Mouse (Mus musculus): ENCODE measurements at regions not wholly inside any gene's neighbourhood (a gene's known extent, or its start where the extent isn't known, plus 50 kb on each side); places are given as distances from the start of the nearest gene placed in this dataset.

- Histone ChIP-seq H3K27ac (ENCODE audit: low read length) (no peak overlapping the region), H3K4me1 (ENCODE audit: control insufficient read depth, insufficient read depth, low read length) (no peaks in the 10 kb centered on the region), H3K4me2 (ENCODE audit: low read depth, low read length) (no peak overlapping the region), H3K36me3 (ENCODE audit: control insufficient read depth, insufficient read depth, low read length) (no peaks in the 10 kb centered on the region), H3K4me3 (replicated peaks; ENCODE audit: low read length) (no peak overlapping the region), H3K27me3 (ENCODE audit: control insufficient read depth, insufficient read depth, low read length) (no peaks in the 10 kb centered on the region), H3K9me3 (replicated peaks; ENCODE audit: control insufficient read depth, low read length) (no peaks in the 10 kb centered on the region), H3K9ac (ENCODE audit: low read length) (no peak overlapping the region)
- WGBS: 53% methylated on average over 4 of the region's 4 CpGs
- 0 out of 2 replicates have a peak, but pooled peaks have one; percentile 17 for ATAC-seq (ENCODE audit: insufficient read depth, low FRiP score)
Observed at GRCm38 (mm10) chr11:63533555-63534200, 388.4 kb downstream of the Hs3st3b1 start.

GRCm38 (mm10) chr11:63537693-63538092 lies 384.4 kb downstream of the Hs3st3b1 start:
- Histone ChIP-seq H3K9me3 (replicated peaks; ENCODE audit: control insufficient read depth, low read length) (no peaks in the 10 kb centered on the region), H3K9ac (ENCODE audit: low read length) (no peak overlapping the region), H3K36me3 (ENCODE audit: control insufficient read depth, insufficient read depth, low read length) (no peaks in the 10 kb centered on the region), H3K4me2 (ENCODE audit: low read depth, low read length) (no peak overlapping the region), H3K4me3 (replicated peaks; ENCODE audit: low read length) (no peak overlapping the region), H3K4me1 (ENCODE audit: control insufficient read depth, insufficient read depth, low read length) (no peaks in the 10 kb centered on the region), H3K27ac (ENCODE audit: low read length) (no peak overlapping the region), H3K27me3 (ENCODE audit: control insufficient read depth, insufficient read depth, low read length) (no peaks in the 10 kb centered on the region)
- no peak for ATAC-seq (ENCODE audit: insufficient read depth, low FRiP score)
- 83% methylated on average over 3 of the region's 3 CpGs for WGBS

- Histone ChIP-seq H3K4me1 (ENCODE audit: control insufficient read depth, insufficient read depth, low read length) (peaks cover 5% of the 10 kb centered on the region; the same call in 1 of the 2 replicates), H3K4me2 (ENCODE audit: low read depth, low read length) (no peak overlapping the region), H3K36me3 (ENCODE audit: control insufficient read depth, insufficient read depth, low read length) (no peaks in the 10 kb centered on the region), H3K27me3 (ENCODE audit: control insufficient read depth, insufficient read depth, low read length) (no peaks in the 10 kb centered on the region), H3K9ac (ENCODE audit: low read length) (no peak overlapping the region), H3K9me3 (replicated peaks; ENCODE audit: control insufficient read depth, low read length) (no peaks in the 10 kb centered on the region), H3K4me3 (replicated peaks; ENCODE audit: low read length) (no peak overlapping the region), H3K27ac (ENCODE audit: low read length) (peak overlapping the region; percentile 38)
- WGBS: 57% methylated on average over 7 of the region's 7 CpGs
- peak; percentile 81; the same call in 1 of the 2 replicates for ATAC-seq (ENCODE audit: insufficient read depth, low FRiP score)
Observed at GRCm38 (mm10) chr11:63543971-63544696, 378.0 kb downstream of the Hs3st3b1 start.

- 0 out of 2 replicates have a peak overlapping the region, but pooled peaks have one; percentile 4 for H3K27ac ChIP-seq (ENCODE audit: low read length)
- H3K27me3 ChIP-seq (ENCODE audit: control insufficient read depth, insufficient read depth, low read length): no peaks in the 10 kb centered on the region
- no peak overlapping the region for H3K4me3 ChIP-seq (replicated peaks; ENCODE audit: low read length)
- WGBS: 29% methylated on average over 7 of the region's 7 CpGs
- peaks cover 5% of the 10 kb centered on the region; the same call in 1 of the 2 replicates for H3K4me1 ChIP-seq (ENCODE audit: control insufficient read depth, insufficient read depth, low read length)
- H3K9me3 ChIP-seq (replicated peaks; ENCODE audit: control insufficient read depth, low read length): no peaks in the 10 kb centered on the region
- peak; percentile 47; the same call in 1 of the 2 replicates for ATAC-seq (ENCODE audit: insufficient read depth, low FRiP score)
- H3K4me2 ChIP-seq (ENCODE audit: low read depth, low read length): no peak overlapping the region
- H3K9ac ChIP-seq (ENCODE audit: low read length): no peak overlapping the region
- no peaks in the 10 kb centered on the region for H3K36me3 ChIP-seq (ENCODE audit: control insufficient read depth, insufficient read depth, low read length)
Observed at GRCm38 (mm10) chr11:63545516-63545915, 376.6 kb downstream of the Hs3st3b1 start.

GRCm38 (mm10) chr11:63560466-63560865 lies 361.6 kb downstream of the Hs3st3b1 start:
- Histone ChIP-seq H3K4me2 (ENCODE audit: low read depth, low read length) (no peak overlapping the region), H3K9ac (ENCODE audit: low read length) (no peak overlapping the region), H3K4me1 (ENCODE audit: control insufficient read depth, insufficient read depth, low read length) (0 out of 2 replicates have a peak, but pooled peaks cover 5% of the 10 kb centered on the region), H3K9me3 (replicated peaks; ENCODE audit: control insufficient read depth, low read length) (no peaks in the 10 kb centered on the region), H3K4me3 (replicated peaks; ENCODE audit: low read length) (no peak overlapping the region), H3K27ac (ENCODE audit: low read length) (no peak overlapping the region), H3K36me3 (ENCODE audit: control insufficient read depth, insufficient read depth, low read length) (no peaks in the 10 kb centered on the region), H3K27me3 (ENCODE audit: control insufficient read depth, insufficient read depth, low read length) (no peaks in the 10 kb centered on the region)
- WGBS: 74% methylated on average over 6 of the region's 6 CpGs
- ATAC-seq (ENCODE audit: insufficient read depth, low FRiP score): no peak

- H3K4me2 ChIP-seq (ENCODE audit: low read depth, low read length): no peak overlapping the region
- no peaks in the 10 kb centered on the region for H3K9me3 ChIP-seq (replicated peaks; ENCODE audit: control insufficient read depth, low read length)
- H3K27me3 ChIP-seq (ENCODE audit: control insufficient read depth, insufficient read depth, low read length): no peaks in the 10 kb centered on the region
- no peaks in the 10 kb centered on the region for H3K36me3 ChIP-seq (ENCODE audit: control insufficient read depth, insufficient read depth, low read length)
- H3K4me3 ChIP-seq (replicated peaks; ENCODE audit: low read length): no peak overlapping the region
- H3K9ac ChIP-seq (ENCODE audit: low read length): no peak overlapping the region
- H3K27ac ChIP-seq (ENCODE audit: low read length): no peak overlapping the region
- H3K4me1 ChIP-seq (ENCODE audit: control insufficient read depth, insufficient read depth, low read length): 0 out of 2 replicates have a peak, but pooled peaks cover 5% of the 10 kb centered on the region
- 19% methylated on average over 2 of the region's 2 CpGs for WGBS
- peak; percentile 69; the same call in 1 of the 2 replicates for ATAC-seq (ENCODE audit: insufficient read depth, low FRiP score)
Observed at GRCm38 (mm10) chr11:63562696-63563095, 359.4 kb downstream of the Hs3st3b1 start.

- no peaks in the 10 kb centered on the region for H3K9me3 ChIP-seq (replicated peaks; ENCODE audit: control insufficient read depth, low read length)
- ATAC-seq (ENCODE audit: insufficient read depth, low FRiP score): no peak
- WGBS: 51% methylated on average over 8 of the region's 8 CpGs
Observed at GRCm38 (mm10) chr11:63565471-63566232, 356.4 kb downstream of the Hs3st3b1 start.

GRCm38 (mm10) chr11:63569785-63570479 lies 352.2 kb downstream of the Hs3st3b1 start:
- ATAC-seq (ENCODE audit: insufficient read depth, low FRiP score): no peak
- 44% methylated on average over 15 of the region's 15 CpGs for WGBS
- Histone ChIP-seq H3K4me1 (ENCODE audit: control insufficient read depth, insufficient read depth, low read length) (peaks cover 2% of the 10 kb centered on the region; the same call in 1 of the 2 replicates), H3K4me2 (ENCODE audit: low read depth, low read length) (no peak overlapping the region), H3K9ac (ENCODE audit: low read length) (no peak overlapping the region), H3K27me3 (ENCODE audit: control insufficient read depth, insufficient read depth, low read length) (no peaks in the 10 kb centered on the region), H3K27ac (ENCODE audit: low read length) (no peak overlapping the region), H3K4me3 (replicated peaks; ENCODE audit: low read length) (no peak overlapping the region), H3K9me3 (replicated peaks; ENCODE audit: control insufficient read depth, low read length) (no peaks in the 10 kb centered on the region), H3K36me3 (ENCODE audit: control insufficient read depth, insufficient read depth, low read length) (no peaks in the 10 kb centered on the region)

More at GRCm38 (mm10) chr11:63565471-63566232, 356.4 kb downstream of the Hs3st3b1 start:
- Histone ChIP-seq H3K27me3 (ENCODE audit: control insufficient read depth, insufficient read depth, low read length) (no peaks in the 10 kb centered on the region), H3K4me2 (ENCODE audit: low read depth, low read length) (no peak overlapping the region), H3K4me3 (replicated peaks; ENCODE audit: low read length) (no peak overlapping the region), H3K4me1 (ENCODE audit: control insufficient read depth, insufficient read depth, low read length) (0 out of 2 replicates have a peak, but pooled peaks cover 5% of the 10 kb centered on the region), H3K9ac (ENCODE audit: low read length) (no peak overlapping the region), H3K36me3 (ENCODE audit: control insufficient read depth, insufficient read depth, low read length) (no peaks in the 10 kb centered on the region), H3K27ac (ENCODE audit: low read length) (no peak overlapping the region)

All from stomach, embryonic 16.5 days (tissue).